Mouse (Mus musculus) intestine, embryonic 14.5 days (tissue): ENCODE measurements around the gene Kcnj10. TPM values are rescaled to one million over a fixed set of nuclear protein-coding genes. Genes with fewer than 3 reads are reported as not detected.

Experiments used
- ATAC-seq: fragments of 200-750 bp; cut with Nextera tagmentation; replicated peaks from 2 replicates; pipeline ENCODE4 v1.8.0; 2017; ENCODE audit warnings: low read depth, moderate number of reproducible peaks, moderate TSS enrichment, moderate library complexity; ENCODE audit not compliant: low FRiP score, low TSS enrichment
- DNase-seq: peaks from one replicate; pipeline ENCODE4 v3.0.0-alpha.2; 2018; ENCODE audit warnings: low spot score
- H3K27ac ChIP-seq: fragments of 300-500 bp; sonication (generic); 2 replicates; pipeline ENCODE4 v1.5.1; 2014; ENCODE audit warnings: low read depth, mild to moderate bottlenecking, control low read depth
- H3K27me3 ChIP-seq: fragments of 300-500 bp; sonication (generic); replicated peaks from 2 replicates; pipeline ENCODE4 v1.6.1; 2014; ENCODE audit warnings: low read length, control low read depth; ENCODE audit not compliant: control insufficient read depth, insufficient read depth
- H3K36me3 ChIP-seq: fragments of 300-500 bp; sonication (generic); 2 replicates; pipeline ENCODE4 v1.6.1; 2014; ENCODE audit warnings: low read length, control low read depth; ENCODE audit not compliant: control insufficient read depth, insufficient read depth
- H3K4me1 ChIP-seq: fragments of 300-500 bp; sonication (generic); replicated peaks from 2 replicates; pipeline ENCODE4 v1.6.1; 2014; ENCODE audit warnings: low read length, control low read depth, mixed read lengths; ENCODE audit not compliant: control insufficient read depth, insufficient read depth
- H3K4me2 ChIP-seq: fragments of 300-500 bp; sonication (generic); 2 replicates; pipeline ENCODE4 v1.6.1; 2014; ENCODE audit warnings: low read length
- H3K4me3 ChIP-seq: fragments of 300-500 bp; sonication (generic); 2 replicates; pipeline ENCODE4 v1.5.1; 2014; ENCODE audit warnings: low read depth, low read length, control low read depth, mixed read lengths
- H3K9ac ChIP-seq: fragments of 300-500 bp; sonication (generic); 2 replicates; pipeline ENCODE4 v1.6.1; 2014; ENCODE audit warnings: mild to moderate bottlenecking, low read length
- H3K9me3 ChIP-seq: fragments of 300-500 bp; sonication (generic); 2 replicates; pipeline ENCODE4 v1.6.1; 2016; ENCODE audit warnings: low read length, control low read depth; ENCODE audit not compliant: control insufficient read depth
- whole genome bisulfite sequencing: fragments of 180-500 bp; shearing (Covaris S2); extraction: QIAGEN DNeasy Blood & Tissue Kit; methylation state at CpG from one replicate; pipeline ENCODE4 v1.1.7; 2014; 5-methylcytosine and 5-hydroxymethylcytosine counted together
- polyA plus RNA-seq: library from polyadenylated mRNA; unstranded; fragments of >200 nt; fragmentation: Nextera tagmentation; extraction: Ambion mirVana; gene quantifications from 2 replicates; pipeline ENCODE4 v1.2.1, GENCODE M21; 2014

Kcnj10 gene
- polyA plus RNA-seq, 1 experiment from 2014 or later: 0.09 TPM

DNA sequence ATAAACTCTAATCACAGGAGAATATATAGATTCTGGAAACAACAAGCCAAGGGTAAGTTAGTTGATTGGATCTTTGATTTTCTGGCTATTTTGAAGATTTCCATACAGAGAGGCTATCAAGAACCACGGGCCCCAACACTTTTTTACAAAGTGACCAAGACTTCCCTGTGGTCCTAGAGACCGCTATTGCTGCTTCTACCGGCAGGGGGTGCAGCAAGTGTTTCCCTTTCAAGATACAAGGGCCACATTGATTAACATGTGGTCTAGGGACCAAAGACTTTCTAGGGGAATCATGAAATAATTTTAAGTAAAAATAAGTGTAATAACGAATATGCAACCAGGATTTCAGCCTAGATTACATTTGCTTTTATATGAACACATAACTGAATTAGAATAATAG, 69.8 kb downstream of the Kcnj10 start:
- Histone ChIP-seq H3K4me1 (no peaks in the 10 kb centered on the region), H3K4me2 (no peak overlapping the region), H3K9me3 (no peaks in the 10 kb centered on the region), H3K9ac (no peak overlapping the region), H3K27me3 (0 out of 2 replicates have a peak, but pooled peaks cover 2% of the 10 kb centered on the region), H3K4me3 (no peak overlapping the region), H3K27ac (no peak overlapping the region), H3K36me3 (no peaks in the 10 kb centered on the region)
- DNase-seq: peak; percentile 71
- 5% methylated on average over 4 of the region's 4 CpGs for WGBS
- ATAC-seq: no peak

DNA sequence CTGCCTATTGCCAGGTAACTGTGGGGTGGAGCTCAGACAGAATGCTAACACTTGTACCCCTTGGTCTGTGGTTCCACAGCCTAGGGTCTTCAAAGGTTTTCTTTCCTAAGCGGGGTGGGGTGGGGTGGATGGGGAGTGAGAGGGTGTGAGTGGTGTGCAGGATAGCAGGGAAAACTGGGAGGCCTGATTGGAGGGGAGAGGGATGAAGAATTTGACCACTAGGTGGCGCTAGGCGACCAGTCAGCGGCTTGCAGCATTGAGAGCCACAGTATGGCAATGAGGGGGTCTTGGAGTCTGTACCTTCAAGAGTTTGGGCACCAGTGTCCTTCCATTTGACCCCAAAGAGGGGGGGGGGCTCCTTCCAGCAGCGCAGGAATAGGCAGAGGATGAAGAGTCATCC, 71.2 kb downstream of the Kcnj10 start:
- 0% methylated on average over 5 of the region's 5 CpGs for WGBS
- ATAC-seq: peak; percentile 70

DNA sequence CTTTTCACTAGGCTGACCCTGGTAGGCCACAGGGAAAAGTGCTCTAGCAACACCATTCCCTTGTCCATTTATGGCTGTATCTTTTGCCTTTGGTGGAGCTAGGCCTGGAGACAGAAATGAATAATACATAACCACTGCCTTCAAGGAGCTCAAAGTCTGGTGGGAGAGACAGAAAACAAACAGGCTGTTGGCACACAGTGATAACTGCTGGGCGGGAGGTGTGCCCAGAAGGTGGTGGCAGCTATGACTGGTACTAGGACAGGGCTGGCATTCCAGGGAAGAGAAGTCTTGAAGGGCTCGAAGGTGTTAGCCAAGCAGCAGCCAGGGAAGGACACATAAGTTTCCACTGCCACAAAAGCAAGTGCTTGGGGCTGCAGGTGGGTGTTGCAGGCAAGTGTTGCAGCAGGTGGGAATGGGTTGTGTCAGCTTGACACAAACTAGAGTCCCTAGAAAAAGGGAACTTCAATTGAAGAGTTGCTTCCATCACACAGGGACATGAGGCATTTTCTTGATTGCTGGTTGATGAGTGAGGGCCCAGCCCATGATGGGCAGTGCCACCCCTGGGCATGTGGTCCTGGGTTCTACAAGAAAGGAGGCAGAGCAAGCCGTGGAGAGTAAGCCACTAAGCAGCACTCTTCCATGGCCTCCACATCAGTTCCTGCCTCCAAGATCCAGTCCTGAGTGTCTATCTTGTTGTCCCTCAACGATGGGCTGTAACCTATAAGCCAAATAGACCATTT, 72.7 kb downstream of the Kcnj10 start:
- Histone ChIP-seq H3K36me3 (no peaks in the 10 kb centered on the region), H3K4me2 (no peak overlapping the region), H3K4me3 (no peak overlapping the region), H3K9ac (no peak overlapping the region), H3K27me3 (no peaks in the 10 kb centered on the region), H3K4me1 (no peaks in the 10 kb centered on the region), H3K27ac (no peak overlapping the region), H3K9me3 (no peaks in the 10 kb centered on the region)
- 84% methylated on average over 4 of the region's 4 CpGs for WGBS
- ATAC-seq: no peak
- DNase-seq: no peak

More for the DNA sequence above, 71.2 kb downstream of the Kcnj10 start:
- Histone ChIP-seq H3K4me3 (no peak overlapping the region), H3K4me2 (no peak overlapping the region), H3K4me1 (no peaks in the 10 kb centered on the region), H3K9ac (no peak overlapping the region), H3K9me3 (no peaks in the 10 kb centered on the region), H3K27ac (no peak overlapping the region), H3K36me3 (no peaks in the 10 kb centered on the region), H3K27me3 (0 out of 2 replicates have a peak, but pooled peaks cover 2% of the 10 kb centered on the region)
- DNase-seq: peak; percentile 90

- no peak for ATAC-seq
- H3K4me2 ChIP-seq: no peak overlapping the region
- H3K36me3 ChIP-seq: no peaks in the 10 kb centered on the region
- DNase-seq: no peak
- no peak overlapping the region for H3K4me3 ChIP-seq
- no peaks in the 10 kb centered on the region for H3K9me3 ChIP-seq
- no peaks in the 10 kb centered on the region for H3K27me3 ChIP-seq
- H3K27ac ChIP-seq: no peak overlapping the region
- H3K9ac ChIP-seq: no peak overlapping the region
- 86% methylated on average over 6 of the region's 6 CpGs for WGBS
- no peaks in the 10 kb centered on the region for H3K4me1 ChIP-seq
These were observed 73.2 kb downstream of the Kcnj10 start for GRCm38 (mm10) chr1:172414231-172414585.

DNA sequence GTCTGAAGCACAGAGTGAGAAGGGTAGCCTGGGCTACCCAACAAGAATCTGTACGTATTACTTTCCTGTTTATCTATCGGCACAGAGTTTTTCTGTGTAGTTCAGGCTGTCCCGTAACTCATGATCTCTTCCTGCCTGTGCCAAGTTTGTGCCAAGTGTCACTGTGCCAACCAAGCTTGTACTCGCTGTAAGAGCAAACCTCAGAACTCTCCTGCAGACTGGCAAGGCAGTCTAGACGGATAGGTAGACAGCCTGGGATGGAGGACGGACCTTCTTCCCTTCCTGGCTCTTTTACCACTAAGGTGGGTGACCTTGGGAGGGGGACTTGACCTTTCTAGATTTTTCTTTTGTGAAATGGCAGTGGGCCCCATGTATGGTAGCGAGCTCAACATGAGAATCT, 74.1 kb downstream of the Kcnj10 start:
- Histone ChIP-seq H3K4me3 (no peak overlapping the region), H3K36me3 (no peaks in the 10 kb centered on the region), H3K9ac (no peak overlapping the region), H3K4me1 (no peaks in the 10 kb centered on the region), H3K9me3 (no peaks in the 10 kb centered on the region), H3K27me3 (no peaks in the 10 kb centered on the region), H3K27ac (no peak overlapping the region), H3K4me2 (no peak overlapping the region)
- 87% methylated on average over 7 of the region's 7 CpGs for WGBS
- DNase-seq (no peak), ATAC-seq (no peak)

GRCm38 (mm10) chr1:172418173-172418572, 77.2 kb downstream of the Kcnj10 start:
- Histone ChIP-seq H3K4me1 (no peaks in the 10 kb centered on the region), H3K4me3 (no peak overlapping the region), H3K27ac (no peak overlapping the region), H3K9ac (no peak overlapping the region), H3K4me2 (no peak overlapping the region), H3K9me3 (no peaks in the 10 kb centered on the region), H3K36me3 (no peaks in the 10 kb centered on the region), H3K27me3 (no peaks in the 10 kb centered on the region)
- DNase-seq: no peak
- no peak for ATAC-seq
- 22% methylated on average over 6 of the region's 6 CpGs for WGBS

- no peaks in the 10 kb centered on the region for H3K4me1 ChIP-seq
- no peak overlapping the region for H3K4me3 ChIP-seq
- no peak overlapping the region for H3K9ac ChIP-seq
- DNase-seq (no peak), ATAC-seq (no peak)
- H3K4me2 ChIP-seq: no peak overlapping the region
- H3K27me3 ChIP-seq: no peaks in the 10 kb centered on the region
- no peaks in the 10 kb centered on the region for H3K9me3 ChIP-seq
- H3K36me3 ChIP-seq: no peaks in the 10 kb centered on the region
- 73% methylated on average over 3 of the region's 3 CpGs for WGBS
- H3K27ac ChIP-seq: no peak overlapping the region
These were observed 77.6 kb downstream of the Kcnj10 start for GRCm38 (mm10) chr1:172418642-172419041.

- no peak overlapping the region for H3K27ac ChIP-seq
- no peaks in the 10 kb centered on the region for H3K4me1 ChIP-seq
- ATAC-seq (no peak), DNase-seq (no peak)
- no peaks in the 10 kb centered on the region for H3K27me3 ChIP-seq
- H3K4me2 ChIP-seq: no peak overlapping the region
- 91% methylated on average over 6 of the region's 6 CpGs for WGBS
- H3K9me3 ChIP-seq: no peaks in the 10 kb centered on the region
- H3K4me3 ChIP-seq: no peak overlapping the region
- no peak overlapping the region for H3K9ac ChIP-seq
- no peaks in the 10 kb centered on the region for H3K36me3 ChIP-seq
These were observed 79.2 kb downstream of the Kcnj10 start for GRCm38 (mm10) chr1:172420181-172420580.

DNA sequence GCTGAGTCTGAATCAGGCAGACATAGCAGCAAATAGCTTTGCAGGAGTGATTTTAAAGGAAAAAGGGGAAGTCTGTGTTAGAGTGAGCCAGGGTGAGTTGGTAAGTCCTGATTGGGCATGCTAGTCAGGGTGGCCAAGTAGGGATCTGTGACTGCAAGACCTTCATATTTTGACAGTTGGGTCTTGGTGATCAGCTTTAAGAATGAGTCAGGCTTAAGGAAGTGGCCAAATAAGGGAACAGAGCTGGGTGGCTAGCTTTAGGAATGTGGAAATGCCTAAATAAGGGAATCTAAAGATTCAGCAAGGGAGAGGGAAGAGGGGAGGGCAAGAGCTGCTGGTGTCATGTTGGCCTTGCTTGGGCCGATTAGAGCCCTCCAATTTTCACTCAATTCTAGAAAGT, 82.4 kb downstream of the Kcnj10 start:
- 22% methylated on average over 1 of the region's 1 CpGs for WGBS
- H3K36me3 ChIP-seq: no peaks in the 10 kb centered on the region
- no peak for ATAC-seq
- no peak overlapping the region for H3K4me2 ChIP-seq
- no peak overlapping the region for H3K4me3 ChIP-seq
- H3K9ac ChIP-seq: no peak overlapping the region
- no peaks in the 10 kb centered on the region for H3K4me1 ChIP-seq
- DNase-seq: no peak
- H3K9me3 ChIP-seq: no peaks in the 10 kb centered on the region
- no peak overlapping the region for H3K27ac ChIP-seq
- no peaks in the 10 kb centered on the region for H3K27me3 ChIP-seq
